Mouse (Mus musculus) kidney, adult 2 months (tissue): ENCODE data around the gene Cntn5.

Experiments used
- CTCF ChIP-seq: fragments of 200-500 bp; conservative IDR thresholded peaks from 2 replicates; pipeline ENCODE4 v1.5.1; 2011; ENCODE audit warnings: low read depth, mild to moderate bottlenecking, control low read depth, low read length, moderate library complexity, mixed read lengths; ENCODE audit not compliant: insufficient read depth, insufficient read length
- POLR2A ChIP-seq: fragments of 200-500 bp; IDR thresholded peaks from one replicate; pipeline ENCODE4 v1.6.1; 2011; ENCODE audit warnings: low read depth, low read length, control low read depth

DNA sequence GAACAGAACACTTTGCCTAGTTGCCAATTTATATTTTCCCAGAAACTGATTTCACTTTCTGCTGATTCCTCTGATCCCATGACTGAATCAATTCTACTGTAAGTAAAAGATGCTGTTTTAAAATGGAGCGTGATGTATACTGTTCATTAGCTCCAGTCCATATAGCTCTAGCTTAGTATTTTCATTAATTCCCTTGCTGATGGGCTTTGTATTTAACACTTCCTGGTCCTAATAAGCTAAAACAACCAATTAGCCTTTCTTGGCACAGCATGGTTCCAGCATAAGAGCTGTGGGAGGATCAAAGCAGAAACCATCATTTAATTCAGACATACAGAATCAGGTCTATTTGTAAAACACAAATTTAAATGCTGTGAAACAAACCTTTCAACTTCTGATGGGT is 375.5 kb downstream of the Cntn5 start:
- TF ChIP-seq POLR2A (no peak), CTCF (no peak)
